Mouse (Mus musculus) intestine, postnatal 0 days (tissue): Measurements from ENCODE around the gene Aldh16a1. TPM values are rescaled to one million over a fixed set of nuclear protein-coding genes. Genes with fewer than 3 reads are reported as not detected.

Experiments
- ATAC-seq: fragments of 200-750 bp; cut with Nextera tagmentation; 2 replicates; pipeline ENCODE4 v1.8.0; 2017; ENCODE audit warnings: mild to moderate bottlenecking, moderate TSS enrichment, moderate library complexity
- H3K27ac ChIP-seq: fragments of 300-500 bp; sonication (generic); 2 replicates; pipeline ENCODE4 v1.5.1; 2014; ENCODE audit warnings: mild to moderate bottlenecking, low read depth, low read length, moderate library complexity
- H3K27me3 ChIP-seq: fragments of 300-500 bp; sonication (generic); replicated peaks from 2 replicates; pipeline ENCODE4 v1.6.1; 2014; ENCODE audit warnings: low read length, mixed read lengths; ENCODE audit not compliant: control insufficient read depth, insufficient read depth
- H3K36me3 ChIP-seq: fragments of 300-500 bp; sonication (generic); 2 replicates; pipeline ENCODE4 v1.6.1; 2014; ENCODE audit warnings: mild to moderate bottlenecking, moderate library complexity; ENCODE audit not compliant: control insufficient read depth, insufficient read depth
- H3K4me1 ChIP-seq: fragments of 300-500 bp; sonication (generic); replicated peaks from 2 replicates; pipeline ENCODE4 v1.6.1; 2014; ENCODE audit warnings: antibody characterized with exemption, low read length, mixed read lengths; ENCODE audit not compliant: control insufficient read depth, insufficient read depth
- H3K4me2 ChIP-seq: fragments of 300-500 bp; sonication (generic); replicated peaks from 2 replicates; pipeline ENCODE4 v1.6.1; 2014; ENCODE audit warnings: low read depth, mild to moderate bottlenecking, moderate library complexity
- H3K4me3 ChIP-seq: fragments of 300-500 bp; sonication (generic); 2 replicates; pipeline ENCODE4 v1.5.1; 2014; ENCODE audit warnings: low read depth, low read length
- H3K9ac ChIP-seq: fragments of 300-500 bp; sonication (generic); 2 replicates; pipeline ENCODE4 v1.6.1; 2014; ENCODE audit warnings: mild to moderate bottlenecking, low read depth, low read length
- H3K9me3 ChIP-seq: fragments of 300-500 bp; sonication (generic); 2 replicates; pipeline ENCODE4 v1.6.1; 2016; ENCODE audit warnings: mixed run types; ENCODE audit not compliant: control insufficient read depth
- CTCF ChIP-seq: sonication (generic); IDR thresholded peaks from 2 replicates; pipeline ENCODE4 v1.5.1; 2016; ENCODE audit warnings: low read depth, mild to moderate bottlenecking, control low read depth, antibody characterized with exemption, moderate library complexity
- WGBS: fragments of 180-500 bp; shearing (Covaris S2); extraction: QIAGEN DNeasy Blood & Tissue Kit; methylation state at CpG from one replicate; pipeline ENCODE4 v1.1.7; 2014; 5-methylcytosine and 5-hydroxymethylcytosine counted together
- polyA plus RNA-seq: library from polyadenylated mRNA; unstranded; fragments of >200 nt; fragmentation: Nextera tagmentation; extraction: Ambion mirVana; gene quantifications from 2 replicates; pipeline ENCODE4 v1.2.1, GENCODE M21; 2015

Gene Aldh16a1
- polyA plus RNA-seq, 1 experiment from 2014 or later, result 86.8 TPM

DNA sequence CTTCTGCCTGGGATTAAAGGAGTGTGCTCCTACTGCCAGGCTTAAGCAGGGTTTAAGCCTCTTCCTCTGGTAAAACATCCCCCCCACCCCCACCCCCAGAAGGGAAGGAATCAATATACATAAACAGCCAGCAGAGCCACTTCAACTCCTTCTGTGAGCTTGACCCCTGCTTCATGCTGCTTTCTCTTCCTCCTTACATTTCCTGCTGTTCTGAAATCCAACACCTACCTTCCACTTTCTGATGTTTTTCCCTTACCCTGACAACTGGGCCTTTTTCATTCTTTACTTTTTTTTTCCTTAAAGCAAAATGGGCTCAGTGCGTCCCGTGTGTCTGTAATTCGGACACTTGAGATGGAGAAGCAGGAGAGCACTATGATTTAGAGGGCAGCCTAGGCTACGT, 4.1 kb downstream of the Aldh16a1 start:
- Histone ChIP-seq H3K9me3 (no peaks in the 10 kb centered on the region), H3K4me3 (no peak overlapping the region), H3K4me2 (no peak overlapping the region), H3K4me1 (peaks cover 8% of the 10 kb centered on the region; the same call in 1 of the 2 replicates), H3K27ac (peak overlapping the region; percentile 41; the same call in 1 of the 2 replicates), H3K36me3 (peaks cover 39% of the 10 kb centered on the region), H3K9ac (no peak overlapping the region), H3K27me3 (no peaks in the 10 kb centered on the region)
- no peak for TF ChIP-seq CTCF
- no peak for ATAC-seq
- 69% methylated on average over 4 of the region's 4 CpGs for WGBS

DNA sequence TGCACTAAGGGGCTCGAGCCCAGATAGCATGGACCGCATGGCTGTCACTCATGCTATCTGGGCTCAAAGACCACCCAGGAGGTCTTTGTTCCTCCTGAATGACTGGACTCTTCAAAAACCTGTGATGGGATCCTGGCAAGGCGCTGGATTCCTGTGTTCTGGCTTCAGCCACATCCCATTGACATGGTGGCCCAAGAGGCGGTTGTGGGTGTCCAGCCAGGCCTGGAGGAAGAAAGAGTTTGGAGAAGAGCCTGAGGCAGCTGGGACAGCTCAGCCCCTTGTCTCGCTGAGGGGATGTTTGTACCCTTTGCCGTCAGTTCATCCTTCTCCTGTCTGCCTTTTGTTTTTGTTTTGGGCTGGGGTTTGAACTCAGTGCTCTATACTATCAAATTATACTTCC, 4.8 kb downstream of the Aldh16a1 start:
- no peak for ATAC-seq
- no peak for TF ChIP-seq CTCF
- Histone ChIP-seq H3K4me2 (no peak overlapping the region), H3K9ac (no peak overlapping the region), H3K27ac (no peak overlapping the region), H3K9me3 (no peaks in the 10 kb centered on the region), H3K4me3 (no peak overlapping the region), H3K36me3 (peaks cover 47% of the 10 kb centered on the region), H3K27me3 (no peaks in the 10 kb centered on the region), H3K4me1 (peaks cover 5% of the 10 kb centered on the region; the same call in 1 of the 2 replicates)
- 66% methylated on average over 6 of the region's 6 CpGs for WGBS

GRCm38 (mm10) chr7:45148534-45149098, 5.8 kb downstream of the Aldh16a1 start:
- ATAC-seq, result no peak
- Histone ChIP-seq H3K9ac (no peak overlapping the region), H3K4me2 (no peak overlapping the region), H3K4me1 (peaks cover 5% of the 10 kb centered on the region; the same call in 1 of the 2 replicates), H3K27me3 (no peaks in the 10 kb centered on the region), H3K4me3 (no peak overlapping the region), H3K27ac (no peak overlapping the region), H3K9me3 (no peaks in the 10 kb centered on the region), H3K36me3 (peaks cover 56% of the 10 kb centered on the region)
- TF ChIP-seq CTCF, result no peak
- WGBS, result 54% methylated on average over 4 of the region's 4 CpGs

GRCm38 (mm10) chr7:45147899-45148298, 6.5 kb downstream of the Aldh16a1 start:
- peaks cover 62% of the 10 kb centered on the region for H3K36me3 ChIP-seq
- no peak for ATAC-seq
- H3K4me3 ChIP-seq, result no peak overlapping the region
- H3K27me3 ChIP-seq, result no peaks in the 10 kb centered on the region
- H3K4me1 ChIP-seq, result peaks cover 5% of the 10 kb centered on the region; the same call in 1 of the 2 replicates
- no peak for TF ChIP-seq CTCF
- no peaks in the 10 kb centered on the region for H3K9me3 ChIP-seq
- WGBS, result 57% methylated on average over 11 of the region's 11 CpGs
- no peak overlapping the region for H3K27ac ChIP-seq
- H3K9ac ChIP-seq, result no peak overlapping the region
- H3K4me2 ChIP-seq, result no peak overlapping the region

DNA sequence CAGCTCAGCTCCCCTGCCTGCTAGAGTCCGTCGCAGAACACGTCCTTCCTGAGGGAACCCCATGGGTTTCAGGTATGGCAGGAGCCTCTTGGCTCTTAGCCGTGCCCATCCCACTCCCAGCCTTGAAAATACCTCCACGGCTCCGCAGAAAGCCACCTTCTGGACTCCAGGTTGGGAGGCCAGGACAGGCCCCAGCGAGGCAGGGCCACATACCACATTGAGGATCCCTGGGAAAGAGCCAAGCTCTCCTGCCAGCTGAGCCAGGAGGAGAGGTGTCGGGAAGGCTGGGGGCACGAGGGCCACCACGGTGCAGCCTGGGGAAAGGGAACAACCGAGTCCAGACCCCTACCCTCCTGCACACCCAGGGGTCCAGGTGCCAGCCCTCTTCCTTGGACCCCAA, 7.1 kb downstream of the Aldh16a1 start:
- TF ChIP-seq CTCF, result no peak
- ATAC-seq, result no peak
- Histone ChIP-seq H3K27ac (no peak overlapping the region), H3K4me1 (peaks cover 5% of the 10 kb centered on the region; the same call in 1 of the 2 replicates), H3K9me3 (no peaks in the 10 kb centered on the region), H3K4me2 (no peak overlapping the region), H3K36me3 (peaks cover 68% of the 10 kb centered on the region), H3K27me3 (no peaks in the 10 kb centered on the region), H3K9ac (no peak overlapping the region), H3K4me3 (no peak overlapping the region)
- WGBS, result 97% methylated on average over 11 of the region's 11 CpGs

- no peak for ATAC-seq
- no peaks in the 10 kb centered on the region for H3K27me3 ChIP-seq
- no peaks in the 10 kb centered on the region for H3K4me1 ChIP-seq
- no peak for TF ChIP-seq CTCF
- no peaks in the 10 kb centered on the region for H3K9me3 ChIP-seq
- no peak overlapping the region for H3K27ac ChIP-seq
- H3K9ac ChIP-seq, result no peak overlapping the region
- H3K4me3 ChIP-seq, result no peak overlapping the region
- H3K4me2 ChIP-seq, result no peak overlapping the region
- 97% methylated on average over 8 of the region's 8 CpGs for WGBS
- H3K36me3 ChIP-seq, result peaks cover 81% of the 10 kb centered on the region
Measured at GRCm38 (mm10) chr7:45145460-45145859, 8.9 kb downstream of the Aldh16a1 start.
